Mouse (Mus musculus): ENCODE results near the gene Mpst.

Mpst gene

GRCm38 (mm10) chr15:78406293-78406934 is at the start of gene Mpst:
TSS of gene Mpst (plus strand) at chr15:78406416.
- DNase-seq (ENCODE audit: low spot score in 2 of 2): peak; percentile 83 to 87

GRCm38 (mm10) chr15:78365916-78366315 is 40.3 kb upstream of the Mpst start:
- DNase-seq (ENCODE audit: low spot score in 2 of 2): no peak

GRCm38 (mm10) chr15:78366875-78367274 is 39.3 kb upstream of the Mpst start:
- DNase-seq (ENCODE audit: low spot score in 2 of 2): no peak

GRCm38 (mm10) chr15:78367811-78368210 is 38.4 kb upstream of the Mpst start:
- no peak for DNase-seq (ENCODE audit: low spot score in 2 of 2)

- no peak for DNase-seq (ENCODE audit: low spot score in 2 of 2)
Observed at GRCm38 (mm10) chr15:78368926-78369346, 37.3 kb upstream of the Mpst start.

GRCm38 (mm10) chr15:78369641-78370040 is 36.6 kb upstream of the Mpst start:
- no peak for DNase-seq (ENCODE audit: low spot score in 2 of 2)

GRCm38 (mm10) chr15:78372796-78373195 is 33.4 kb upstream of the Mpst start:
- DNase-seq (ENCODE audit: low spot score in 2 of 2): no peak

GRCm38 (mm10) chr15:78374204-78374603 is 32.0 kb upstream of the Mpst start:
- no peak for DNase-seq (ENCODE audit: low spot score in 2 of 2)

- DNase-seq (ENCODE audit: low spot score in 2 of 2): no peak
Observed at GRCm38 (mm10) chr15:78377859-78378258, 28.4 kb upstream of the Mpst start.

GRCm38 (mm10) chr15:78378556-78378955 is 27.7 kb upstream of the Mpst start:
- DNase-seq (ENCODE audit: low spot score in 2 of 2): no peak

- no peak for DNase-seq (ENCODE audit: low spot score in 2 of 2)
Observed at GRCm38 (mm10) chr15:78380208-78380607, 26.0 kb upstream of the Mpst start.

- DNase-seq (ENCODE audit: low spot score in 2 of 2): no peak
Observed at GRCm38 (mm10) chr15:78380741-78381140, 25.5 kb upstream of the Mpst start.

GRCm38 (mm10) chr15:78382115-78382514 is 24.1 kb upstream of the Mpst start:
- DNase-seq (ENCODE audit: low spot score in 2 of 2): no peak

GRCm38 (mm10) chr15:78383450-78384219 is 22.6 kb upstream of the Mpst start:
- no peak for DNase-seq (ENCODE audit: low spot score in 2 of 2)

- no peak for DNase-seq (ENCODE audit: low spot score in 2 of 2)
Observed at GRCm38 (mm10) chr15:78384220-78385116, 21.7 kb upstream of the Mpst start.

- DNase-seq (ENCODE audit: low spot score in 2 of 2): no peak
Observed at GRCm38 (mm10) chr15:78385564-78385963, 20.7 kb upstream of the Mpst start.

GRCm38 (mm10) chr15:78390855-78391254 is 15.4 kb upstream of the Mpst start:
- DNase-seq (ENCODE audit: low spot score in 2 of 2): no peak

GRCm38 (mm10) chr15:78395478-78395962 is 10.7 kb upstream of the Mpst start, which contains the start of gene Tex33:
TSS of gene Tex33 (minus strand) at chr15:78395912.
- DNase-seq (ENCODE audit: low spot score in 2 of 2): no peak

GRCm38 (mm10) chr15:78401345-78401744 is 4.9 kb upstream of the Mpst start:
- DNase-seq (ENCODE audit: low spot score in 2 of 2): no peak

GRCm38 (mm10) chr15:78401921-78402320 is 4.3 kb upstream of the Mpst start:
- DNase-seq (ENCODE audit: low spot score in 2 of 2): peak in 1 of 2 experiments; percentile 50

GRCm38 (mm10) chr15:78402423-78402822 is 3.8 kb upstream of the Mpst start:
- DNase-seq (ENCODE audit: low spot score in 2 of 2): peak in 1 of 2 experiments; percentile 37

GRCm38 (mm10) chr15:78403301-78403741 is 2.9 kb upstream of the Mpst start:
- peak in 1 of 2 experiments; percentile 54 for DNase-seq (ENCODE audit: low spot score in 2 of 2)

Data from urinary bladder, postnatal 4 days (tissue).